Mouse (Mus musculus): ENCODE results near the gene Atp6v1c2. TPM values are rescaled to one million over a fixed set of nuclear protein-coding genes. Genes with fewer than 3 reads are reported as not detected.
A peak's percentile ranks its signal among the peaks of the same experiment; 100 is the strongest.

Atp6v1c2 gene
- polyA plus RNA-seq, 2 experiments: 0.09 to 0.19 TPM

DNA sequence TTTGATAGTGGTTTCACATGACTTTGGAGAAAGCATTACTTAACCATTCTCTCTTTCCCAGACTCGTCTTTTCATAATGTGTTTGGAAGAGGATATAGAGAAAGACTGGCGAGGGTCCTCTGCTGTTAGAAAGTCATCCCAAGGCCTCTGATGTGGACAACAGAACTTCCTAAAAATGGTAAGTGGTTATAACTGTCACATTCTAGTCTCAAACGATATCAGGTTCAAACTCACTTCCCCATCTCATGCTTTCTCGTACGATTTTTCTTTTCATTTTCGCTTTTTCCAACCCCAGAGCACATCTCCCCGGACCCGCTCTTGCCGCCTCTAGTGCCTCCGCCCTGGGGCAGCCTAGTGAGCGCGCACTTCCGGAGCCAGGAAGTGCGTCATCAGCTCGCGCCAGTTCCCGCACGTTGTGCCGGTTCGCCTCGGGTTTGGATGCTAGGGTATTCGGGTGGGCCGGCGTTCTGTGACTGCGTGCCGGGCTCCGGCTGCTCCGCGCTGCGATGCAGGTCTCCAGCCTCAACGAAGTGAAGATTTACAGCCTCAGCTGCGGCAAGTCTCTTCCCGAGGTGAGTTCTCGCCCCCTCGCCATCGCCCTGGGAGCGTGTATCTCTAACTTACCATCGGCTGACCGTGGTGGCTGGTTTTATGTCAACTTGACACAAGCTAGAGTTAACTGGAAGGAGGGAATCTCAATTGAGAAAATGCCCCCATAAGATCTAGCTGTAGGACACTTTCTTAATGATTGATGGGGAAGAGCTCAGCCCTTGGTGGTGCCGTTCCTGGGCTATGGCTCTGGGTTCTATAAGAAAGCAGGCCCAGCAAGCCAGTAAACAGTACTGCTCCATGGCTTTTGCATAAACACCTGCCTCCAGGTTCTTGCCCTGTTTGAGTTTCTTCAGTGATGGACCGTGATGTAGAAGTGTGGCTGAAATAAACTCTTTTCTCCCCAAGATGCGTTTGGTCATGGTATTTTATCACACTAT is 19.2 kb upstream of the Atp6v1c2 start, which contains the start of gene Nol10:
Gene Nol10 (plus strand): TSS at position 411 of the 989 bp plus-strand sequence.
- H3K9ac ChIP-seq (ENCODE audit: low read depth, low read length, severe bottlenecking): peak within 1 kb of the TSS; percentile 80
- peak; percentile 96 for ATAC-seq (ENCODE audit: low FRiP score, low read depth)
- H3K4me1 ChIP-seq (ENCODE audit: control insufficient read depth, insufficient read depth, low read length): peaks cover 10% of the 10 kb centered on the region
- peak within 1 kb of the TSS; percentile 72 for H3K4me3 ChIP-seq (replicated peaks; ENCODE audit: low read length)
- peaks cover 24% of the 10 kb centered on the region for H3K36me3 ChIP-seq (ENCODE audit: control insufficient read depth, insufficient read depth, low read length)
- 1% methylated on average over 42 of the region's 42 CpGs for WGBS
- peak; percentile 93 for DNase-seq (ENCODE audit: low spot score)
- peak within 1 kb of the TSS; percentile 59 for H3K27ac ChIP-seq (replicated peaks; ENCODE audit: low read depth, low read length)
- peak within 1 kb of the TSS; percentile 94 for H3K4me2 ChIP-seq (replicated peaks; ENCODE audit: low read depth, low read length, severe bottlenecking)
- TF ChIP-seq POLR2A (IDR thresholded peaks at IDR 0.05; ENCODE audit: borderline replicate concordance, extremely low read depth, insufficient read depth, insufficient read length): peak; percentile 92; the same call in 1 of the 2 replicates
- H3K27me3 ChIP-seq (ENCODE audit: control insufficient read depth, insufficient read depth, low read length): no peaks in the 10 kb centered on the region
- H3K9me3 ChIP-seq (ENCODE audit: control insufficient read depth, low read length): no peaks in the 10 kb centered on the region

DNA sequence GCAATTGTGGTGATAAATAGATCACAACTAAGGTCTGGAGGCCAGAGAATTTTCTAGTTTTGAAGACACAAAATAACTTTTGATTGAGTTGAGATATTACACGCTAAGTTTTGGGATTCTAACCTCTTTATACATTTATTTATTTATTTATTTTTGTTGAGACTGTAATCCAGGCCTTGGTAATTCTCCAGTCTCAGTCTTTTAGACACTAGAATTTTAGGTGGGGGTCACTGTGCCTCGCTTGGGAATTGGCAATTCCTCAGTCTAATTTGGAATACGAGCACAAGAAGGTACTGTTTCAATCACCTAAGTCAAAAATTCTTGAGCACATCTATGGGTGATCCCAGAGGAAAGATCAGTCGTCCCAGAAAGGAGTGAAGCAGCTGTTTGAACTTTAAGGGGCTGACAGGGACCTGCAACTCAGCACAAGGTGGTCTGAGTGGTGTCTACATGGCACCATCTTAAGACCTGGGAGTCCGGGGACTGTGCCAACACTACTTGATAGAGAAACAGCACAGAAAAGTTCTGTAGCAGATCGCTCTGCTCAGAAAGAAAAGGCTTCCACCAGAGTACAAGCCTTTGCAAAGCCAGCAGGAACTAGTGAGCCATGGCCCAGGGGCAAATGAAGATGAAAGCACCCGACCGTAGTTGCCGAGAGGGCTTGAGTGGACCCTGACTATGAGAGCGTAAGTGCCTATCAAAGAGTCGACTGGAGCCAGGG is 18.3 kb upstream of the Atp6v1c2 start:
- peak overlapping the region; percentile 59 for H3K27ac ChIP-seq (replicated peaks; ENCODE audit: low read depth, low read length)
- WGBS: 35% methylated on average over 11 of the region's 11 CpGs
- peaks cover 10% of the 10 kb centered on the region for H3K4me1 ChIP-seq (ENCODE audit: control insufficient read depth, insufficient read depth, low read length)
- no peaks in the 10 kb centered on the region for H3K9me3 ChIP-seq (ENCODE audit: control insufficient read depth, low read length)
- H3K4me3 ChIP-seq (replicated peaks; ENCODE audit: low read length): peak overlapping the region; percentile 72
- peak; percentile 32; the same call in 1 of the 2 replicates for ATAC-seq (ENCODE audit: low FRiP score, low read depth)
- no peaks in the 10 kb centered on the region for H3K27me3 ChIP-seq (ENCODE audit: control insufficient read depth, insufficient read depth, low read length)
- peaks cover 16% of the 10 kb centered on the region for H3K36me3 ChIP-seq (ENCODE audit: control insufficient read depth, insufficient read depth, low read length)
- peak overlapping the region; percentile 94 for H3K4me2 ChIP-seq (replicated peaks; ENCODE audit: low read depth, low read length, severe bottlenecking)
- TF ChIP-seq POLR2A (IDR thresholded peaks at IDR 0.05; ENCODE audit: borderline replicate concordance, extremely low read depth, insufficient read depth, insufficient read length): no peak
- no peak for DNase-seq (ENCODE audit: low spot score)
- H3K9ac ChIP-seq (ENCODE audit: low read depth, low read length, severe bottlenecking): peak overlapping the region; percentile 80

DNA sequence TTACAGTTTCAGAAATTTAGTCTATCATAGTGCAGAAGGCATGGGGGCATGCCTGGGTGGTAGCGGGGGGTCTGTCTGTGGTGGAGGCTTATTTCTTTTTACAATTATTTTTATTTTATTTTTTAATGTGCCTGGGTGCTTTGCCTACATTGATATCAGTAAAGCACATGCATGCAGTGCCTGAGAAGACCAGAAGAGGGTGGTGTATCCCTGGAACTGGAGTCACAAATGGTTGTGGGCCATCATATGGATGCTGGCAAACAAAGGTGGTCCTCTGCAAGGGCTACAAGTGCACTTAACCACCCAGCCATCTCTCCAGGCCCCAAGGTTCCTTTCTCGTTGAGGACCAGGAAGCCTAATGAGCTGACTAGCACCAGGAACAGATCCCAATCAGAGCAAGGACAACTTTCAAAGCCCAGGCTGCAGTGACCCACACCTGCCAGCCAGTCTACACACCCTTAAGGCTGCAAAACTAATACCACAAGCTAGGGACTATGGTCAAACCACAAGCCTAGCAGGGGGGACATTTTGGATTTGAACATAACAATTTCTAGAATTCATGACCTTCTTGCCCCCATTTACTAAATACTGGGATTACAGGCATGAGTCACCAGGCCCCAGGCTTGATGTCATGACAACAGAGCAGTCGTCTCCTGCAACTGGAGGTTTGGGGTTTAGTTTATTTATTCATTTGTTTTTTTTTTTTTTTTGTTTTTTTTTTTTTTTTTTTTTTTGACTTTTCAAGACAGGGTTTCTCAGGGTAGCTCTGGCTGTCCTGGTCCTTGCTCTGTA is 10.2 kb upstream of the Atp6v1c2 start:
- ATAC-seq (ENCODE audit: low FRiP score, low read depth): no peak
- no peak for DNase-seq (ENCODE audit: low spot score)
- H3K4me2 ChIP-seq (replicated peaks; ENCODE audit: low read depth, low read length, severe bottlenecking): no peak overlapping the region
- no peak overlapping the region for H3K4me3 ChIP-seq (replicated peaks; ENCODE audit: low read length)
- no peaks in the 10 kb centered on the region for H3K27me3 ChIP-seq (ENCODE audit: control insufficient read depth, insufficient read depth, low read length)
- 66% methylated on average over 3 of the region's 3 CpGs for WGBS
- H3K9ac ChIP-seq (ENCODE audit: low read depth, low read length, severe bottlenecking): no peak overlapping the region
- H3K9me3 ChIP-seq (ENCODE audit: control insufficient read depth, low read length): no peaks in the 10 kb centered on the region
- H3K4me1 ChIP-seq (ENCODE audit: control insufficient read depth, insufficient read depth, low read length): no peaks in the 10 kb centered on the region
- no peak for TF ChIP-seq POLR2A (IDR thresholded peaks at IDR 0.05; ENCODE audit: borderline replicate concordance, extremely low read depth, insufficient read depth, insufficient read length)
- no peak overlapping the region for H3K27ac ChIP-seq (replicated peaks; ENCODE audit: low read depth, low read length)
- no peaks in the 10 kb centered on the region for H3K36me3 ChIP-seq (ENCODE audit: control insufficient read depth, insufficient read depth, low read length)

DNA sequence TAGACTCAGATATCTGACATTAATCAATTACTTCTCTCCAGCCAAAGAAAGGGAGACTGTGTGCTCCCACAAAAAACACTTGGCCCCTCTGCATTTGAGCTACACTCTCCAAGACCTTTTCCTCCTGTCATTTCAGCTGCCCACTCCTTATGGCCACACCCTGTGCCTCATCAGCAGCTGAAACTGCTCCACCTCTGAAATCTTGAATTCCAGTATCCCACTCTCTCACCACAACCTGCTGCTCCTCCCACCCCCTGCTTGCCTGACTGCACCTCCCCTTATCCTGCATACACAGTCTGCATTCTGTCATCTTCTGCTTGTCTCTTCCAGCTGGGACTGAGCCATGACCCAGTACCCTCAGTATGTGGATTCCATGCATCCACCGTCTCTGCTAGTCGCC is 9.2 kb upstream of the Atp6v1c2 start:
- WGBS: 66% methylated on average over 2 of the region's 2 CpGs
- Histone ChIP-seq H3K4me1 (ENCODE audit: control insufficient read depth, insufficient read depth, low read length) (no peaks in the 10 kb centered on the region), H3K27ac (replicated peaks; ENCODE audit: low read depth, low read length) (no peak overlapping the region), H3K4me2 (replicated peaks; ENCODE audit: low read depth, low read length, severe bottlenecking) (no peak overlapping the region), H3K27me3 (ENCODE audit: control insufficient read depth, insufficient read depth, low read length) (no peaks in the 10 kb centered on the region), H3K4me3 (replicated peaks; ENCODE audit: low read length) (no peak overlapping the region), H3K36me3 (ENCODE audit: control insufficient read depth, insufficient read depth, low read length) (no peaks in the 10 kb centered on the region), H3K9ac (ENCODE audit: low read depth, low read length, severe bottlenecking) (no peak overlapping the region), H3K9me3 (ENCODE audit: control insufficient read depth, low read length) (no peaks in the 10 kb centered on the region)
- TF ChIP-seq POLR2A (IDR thresholded peaks at IDR 0.05; ENCODE audit: borderline replicate concordance, extremely low read depth, insufficient read depth, insufficient read length): no peak
- DNase-seq (ENCODE audit: low spot score) (no peak), ATAC-seq (ENCODE audit: low FRiP score, low read depth) (no peak)
